Mouse (Mus musculus) cerebellum, postnatal 36 days (tissue): ENCODE measurements at regions not wholly inside any gene's neighbourhood (a gene's known extent, or its start where the extent isn't known, plus 50 kb on each side); places are given as distances from the start of the nearest gene placed in this dataset.

Experiments used
- DNase-seq, 2 experiments: peaks; one replicate each; pipeline ENCODE4 v3.0.0; 2021 to 2022; ENCODE audit warnings: mixed read lengths in 2 of 2

DNA sequence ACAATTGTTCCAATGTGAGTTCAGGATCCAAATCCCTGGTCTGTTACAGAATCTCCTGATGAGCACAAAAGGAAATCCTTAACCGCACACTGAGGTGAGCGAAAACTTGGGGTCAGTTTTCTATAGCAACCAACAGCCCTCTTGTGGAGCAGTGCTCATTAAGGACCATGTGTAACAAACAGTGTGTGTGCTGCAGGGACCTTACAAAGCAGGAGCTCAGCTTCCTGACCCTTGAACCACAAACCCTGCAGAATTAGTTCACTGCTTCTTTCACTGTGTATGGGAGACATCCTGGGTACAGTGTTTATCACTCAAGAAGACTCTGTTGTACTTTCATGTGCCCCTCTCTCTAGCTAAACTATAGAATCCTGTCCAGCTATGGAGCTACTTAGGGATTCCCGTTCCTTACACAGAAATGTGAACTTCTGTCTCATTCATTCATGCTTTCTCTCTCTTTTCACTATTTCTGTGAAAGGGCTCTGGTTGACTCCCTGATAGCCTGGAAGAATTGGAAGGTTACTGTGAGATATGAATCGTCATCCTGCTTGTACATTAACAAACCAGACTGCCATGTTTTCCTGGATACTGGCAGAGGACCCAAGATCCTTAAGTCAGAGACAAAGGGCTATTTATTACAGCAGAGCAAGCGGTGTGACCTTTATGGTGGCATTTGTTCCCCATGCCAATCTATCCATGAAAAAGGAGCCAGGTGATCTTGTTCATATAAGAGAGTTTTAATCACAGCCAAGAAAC is 100.5 kb upstream of the Pde3a start:
- DNase-seq: no peak

DNA sequence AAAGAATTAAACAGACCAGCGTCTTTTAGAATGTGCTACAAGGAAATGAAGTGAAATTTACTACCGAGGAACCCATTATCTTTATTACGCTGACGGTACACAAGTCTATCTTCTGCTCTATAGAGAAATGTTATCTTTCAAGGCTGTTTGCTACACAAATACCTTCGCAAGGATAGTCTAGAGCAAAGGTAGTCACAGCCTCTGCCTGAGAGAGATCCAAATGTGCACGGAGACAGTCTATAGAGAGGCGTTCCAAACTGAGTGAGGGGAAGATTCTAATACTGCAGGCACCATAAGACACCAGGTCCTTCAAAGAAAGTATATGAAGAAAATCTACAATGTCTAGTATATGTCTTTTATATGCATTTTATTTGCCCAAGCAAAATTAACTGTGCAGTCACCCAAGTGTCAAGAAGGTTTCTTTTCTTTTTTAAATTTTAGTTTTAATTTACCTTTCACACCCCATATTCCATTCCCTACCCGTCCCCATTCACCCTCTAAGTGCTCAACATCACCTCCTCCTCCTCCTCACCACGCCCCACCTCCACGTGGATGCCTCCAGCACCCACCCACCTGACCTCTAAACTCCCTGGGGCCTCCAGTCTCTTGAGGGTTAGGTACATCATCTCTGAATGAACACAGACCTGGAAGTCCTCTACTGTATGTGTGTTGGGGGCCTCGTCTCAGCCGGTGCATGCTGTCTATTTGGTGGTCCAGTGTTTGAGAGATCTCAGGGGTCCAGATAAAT is 99.7 kb upstream of the Pde3a start:
- DNase-seq: no peak

DNA sequence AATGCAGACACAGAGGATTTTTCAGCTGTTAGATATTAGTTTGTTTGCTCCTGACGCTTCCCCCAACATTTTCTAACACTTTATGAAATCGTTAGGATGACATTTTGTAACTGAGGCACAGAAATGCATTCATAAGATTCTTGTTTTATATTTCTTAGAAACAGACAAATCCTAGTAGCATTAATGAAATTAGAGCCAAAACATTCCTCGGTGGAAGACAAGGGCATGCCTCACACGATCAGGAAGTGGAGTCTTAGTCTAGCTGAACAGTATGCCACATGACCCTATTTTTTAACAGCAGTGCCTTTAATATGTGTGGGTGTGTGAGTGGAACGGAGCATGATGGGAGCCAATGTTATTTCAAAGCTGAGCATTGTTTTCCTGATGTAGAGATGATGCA is 89.7 kb upstream of the Pde3a start:
- DNase-seq: no peak

DNA sequence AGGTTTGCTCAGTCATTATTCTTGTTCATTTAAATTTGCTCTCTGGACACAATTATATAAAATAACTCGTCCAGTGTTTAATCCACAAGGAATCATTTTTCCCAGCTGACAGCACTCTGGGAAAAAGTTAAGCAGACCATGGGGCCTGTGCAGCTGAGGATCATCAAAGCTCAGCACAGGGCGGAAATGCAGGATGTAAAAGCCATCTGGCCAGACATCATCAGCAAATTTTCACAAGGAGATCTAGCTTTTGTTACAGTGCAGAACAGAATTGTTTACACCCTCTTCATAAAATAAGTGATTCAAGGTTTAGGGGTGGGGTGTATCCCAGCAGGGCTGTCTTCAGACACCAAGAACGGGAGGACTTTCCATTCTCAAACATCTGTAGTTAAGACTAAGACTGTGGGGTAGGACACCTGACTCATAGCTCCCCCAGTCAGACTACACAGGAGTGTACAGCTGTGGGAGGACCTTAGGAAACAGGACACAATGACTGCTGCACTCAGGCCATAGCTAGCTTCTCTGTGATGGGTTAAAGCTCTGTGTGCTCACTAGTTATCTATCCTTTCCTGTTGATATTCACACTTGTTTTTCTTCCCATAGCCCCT is 87.3 kb upstream of the Pde3a start:
- DNase-seq: no peak

DNA sequence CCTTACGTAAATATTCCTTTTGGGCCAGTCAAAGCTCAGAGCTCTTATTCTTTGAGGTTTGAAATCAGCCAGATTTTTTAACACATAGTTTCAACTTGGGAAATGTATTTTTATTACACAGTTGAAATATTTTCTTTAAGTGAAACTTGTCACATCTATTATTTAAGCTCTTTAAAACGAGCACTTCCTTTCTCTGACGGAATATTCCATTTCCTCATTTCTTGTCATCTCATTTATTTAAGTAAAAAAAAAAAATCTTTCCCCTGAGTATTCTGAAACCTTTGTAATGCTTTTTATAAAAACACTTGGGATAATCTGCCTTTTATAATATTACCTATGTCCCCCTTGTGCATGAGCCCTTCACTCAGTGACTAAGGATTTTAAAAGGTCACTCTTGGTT is 81.8 kb upstream of the Pde3a start:
- DNase-seq: no peak

DNA sequence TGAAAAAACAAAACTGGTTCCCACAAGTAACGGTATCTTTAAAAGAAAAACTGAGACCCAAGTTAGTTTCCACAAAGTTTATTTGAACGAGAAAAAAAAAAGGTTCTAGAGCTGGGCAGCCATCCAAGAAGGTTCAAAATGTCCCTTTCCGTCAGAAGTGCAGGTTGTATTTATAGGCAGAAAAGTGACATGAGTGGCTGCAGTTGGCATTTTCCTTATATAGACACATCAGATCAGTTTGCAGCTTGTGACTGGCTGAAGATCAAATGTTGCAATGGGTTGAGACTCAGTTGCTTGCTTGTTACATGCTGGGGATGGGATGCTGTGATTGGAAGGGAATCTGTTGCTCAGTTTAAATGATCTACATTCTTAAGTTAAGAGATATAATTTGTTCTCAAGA is 80.7 kb upstream of the Pde3a start:
- no peak for DNase-seq

DNA sequence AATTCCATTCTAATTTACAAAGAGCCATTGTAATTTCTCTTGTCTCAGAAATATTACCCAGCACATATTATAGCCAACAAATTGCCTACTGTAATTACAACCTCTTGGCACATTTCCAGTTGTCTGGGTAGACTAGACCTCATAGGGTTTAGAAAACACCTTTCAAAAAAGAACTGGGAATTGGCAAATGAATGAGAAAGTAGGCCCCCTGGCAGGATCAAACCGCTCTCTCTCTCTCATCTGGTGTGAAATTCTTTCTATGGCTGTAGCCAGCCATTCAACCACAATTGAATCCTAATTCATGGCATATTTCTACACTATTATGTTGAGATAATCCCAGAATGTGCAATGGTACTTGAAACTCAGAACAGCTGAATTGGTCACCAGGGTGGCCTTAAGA is 65.3 kb upstream of the Pde3a start:
- no peak for DNase-seq

DNA sequence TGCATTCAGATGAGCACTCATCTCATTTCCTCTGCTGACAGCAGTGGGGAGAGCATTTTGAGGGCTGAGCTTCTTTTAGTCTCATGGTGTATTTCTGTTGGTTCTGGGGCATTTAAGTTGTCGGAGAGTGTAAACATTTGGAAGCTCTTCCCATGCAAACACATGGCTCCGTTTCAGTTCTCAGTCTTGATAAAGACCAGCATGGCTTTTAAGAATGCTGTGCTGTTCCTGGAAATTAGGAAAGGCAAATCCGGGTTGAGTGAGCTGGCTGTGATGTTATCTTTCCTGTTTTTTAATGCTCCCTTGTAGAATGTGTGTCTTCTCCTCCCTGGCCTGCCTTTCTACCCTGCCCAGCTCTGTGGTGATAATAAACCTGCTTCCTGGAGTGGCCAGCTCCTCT is 61.0 kb upstream of the Pde3a start:
- no peak for DNase-seq

DNA sequence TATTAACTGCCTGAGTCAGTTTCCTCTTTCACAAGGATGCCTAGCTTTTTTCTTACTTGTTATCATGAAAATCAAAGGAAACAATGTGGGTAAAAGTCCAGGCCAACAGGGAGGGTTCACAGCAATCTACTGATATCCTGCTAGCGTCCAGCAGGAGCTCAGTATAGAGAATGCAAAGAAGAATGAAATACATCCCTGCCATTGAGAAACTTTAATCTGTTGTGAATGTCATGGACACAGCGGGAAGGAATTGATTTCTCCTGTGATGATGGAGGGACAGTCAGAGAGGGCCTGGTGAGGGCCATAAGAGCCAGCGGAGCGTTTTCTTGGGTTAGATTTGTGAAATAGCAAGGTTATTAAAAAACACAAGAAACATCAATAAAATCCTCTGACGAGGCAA is 60.0 kb upstream of the Pde3a start:
- DNase-seq: no peak

DNA sequence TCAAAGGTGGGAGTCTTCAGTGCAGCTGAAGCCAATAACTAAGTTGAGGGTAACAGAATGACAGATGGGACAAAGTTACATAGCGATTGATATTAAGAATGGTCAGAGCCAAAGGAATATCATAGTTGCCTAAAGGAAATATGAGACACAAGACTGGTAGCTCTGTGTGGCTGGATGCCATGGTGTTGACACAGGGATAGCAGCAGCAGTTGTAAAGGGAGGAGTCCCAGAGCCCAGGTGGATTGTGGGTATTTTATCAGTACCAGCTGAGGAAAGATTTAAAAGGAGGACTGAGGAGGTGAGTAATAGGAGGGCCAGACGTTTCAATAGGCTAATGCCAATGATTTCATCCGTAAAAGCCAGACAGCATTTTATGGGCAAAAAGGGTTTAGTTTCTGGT is 59.4 kb upstream of the Pde3a start:
- DNase-seq: no peak

DNA sequence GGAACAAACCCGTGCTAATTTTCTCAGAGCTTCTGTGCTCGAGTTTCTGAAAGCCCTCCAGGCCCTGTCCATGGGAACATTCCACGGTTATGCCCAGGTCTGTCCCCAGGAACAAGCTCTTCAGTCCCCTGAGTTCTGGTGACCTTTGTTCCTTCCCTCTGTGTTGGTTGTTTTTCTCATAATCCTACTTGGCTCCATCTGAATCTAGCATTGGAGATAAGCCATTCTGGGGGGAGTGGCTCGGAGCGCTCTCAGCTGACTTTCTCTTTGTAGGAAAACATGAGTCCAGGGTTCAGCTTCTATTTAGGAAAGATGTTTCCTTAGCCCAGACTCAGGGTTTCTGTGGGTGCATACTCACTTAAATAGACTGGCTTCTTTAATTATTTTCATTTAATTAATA is 58.7 kb upstream of the Pde3a start:
- no peak for DNase-seq

DNA sequence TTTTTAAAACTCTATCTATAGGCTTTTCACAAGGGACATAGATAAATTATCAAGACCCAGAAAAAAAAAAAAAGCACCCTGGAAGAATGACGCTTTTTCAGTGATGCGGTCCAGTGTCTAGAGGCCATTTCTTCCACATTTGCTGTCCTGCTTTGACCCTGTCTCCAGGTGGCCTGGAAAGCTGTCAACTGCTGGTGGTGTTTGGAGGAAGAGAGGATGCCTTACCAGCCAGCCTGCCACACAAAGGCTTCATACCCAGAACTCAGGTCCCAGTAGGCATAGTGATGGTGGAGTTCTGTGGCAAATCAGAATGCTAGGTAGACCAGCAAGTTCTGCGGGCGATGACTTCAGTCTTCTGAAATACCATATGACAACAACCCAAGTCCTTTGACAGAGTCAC is 51.6 kb upstream of the Pde3a start:
- DNase-seq: peak in 1 of 2 experiments; percentile 5
